Mouse (Mus musculus): ENCODE measurements around the gene Cxcl17. TPM values are rescaled to one million over a fixed set of nuclear protein-coding genes. Genes with fewer than 3 reads are reported as not detected.
"Not testable (repeated sequence)": the region's sequence is repeated elsewhere in the genome, so short reads cannot be mapped to it uniquely, and the experiment has no call there.

Gene Cxcl17
- total RNA-seq, 1 experiment, result 0.31 TPM

DNA sequence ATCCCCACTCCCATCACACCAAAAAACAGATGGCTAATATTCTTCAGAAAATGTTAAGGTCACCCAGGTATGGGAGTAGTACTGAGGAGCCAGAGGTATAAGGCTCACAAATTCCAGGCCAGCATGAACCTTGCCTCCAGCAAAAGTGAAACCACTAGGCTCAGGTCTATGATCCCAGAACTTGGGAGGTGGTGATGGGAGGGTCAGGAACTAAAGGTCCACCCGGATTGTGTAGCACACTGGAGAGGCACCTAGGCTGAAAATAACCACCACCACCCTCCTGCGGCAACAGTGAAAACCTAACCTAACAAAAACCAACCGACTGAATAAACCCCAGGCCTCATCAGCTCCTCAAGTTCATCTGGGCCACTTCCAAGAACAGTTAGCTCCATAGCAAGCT, 15.6 kb upstream of the Cxcl17 start:
- Histone ChIP-seq H3K4me1 (ENCODE audit: control insufficient read depth in 2 of 2, insufficient read depth in 2 of 2, low read length in 2 of 2, poor library complexity in 1 of 2) (peaks cover 15 to 21% of the 10 kb centered on the region in 2 experiments), H3K9ac (ENCODE audit: insufficient read depth, low read depth, low read length, poor library complexity, severe bottlenecking) (no peak overlapping the region), H3K36me3 (ENCODE audit: control insufficient read depth, insufficient read depth, low read length, poor library complexity, severe bottlenecking) (no peaks in the 10 kb centered on the region), H3K9me3 (ENCODE audit: control insufficient read depth, insufficient read depth, low read depth, low read length) (no peaks in the 10 kb centered on the region), H3K27ac (ENCODE audit: insufficient read depth, low read depth, low read length, poor library complexity, severe bottlenecking) (no peak overlapping the region), H3K4me3 (ENCODE audit: insufficient read depth in 1 of 2, low read depth in 1 of 2, low read length in 2 of 2, poor library complexity in 1 of 2, severe bottlenecking in 1 of 2) (no peak overlapping the region)
- no peak for DNase-seq (ENCODE audit: low read depth, low spot score)
- TF ChIP-seq ZNF384 (IDR thresholded peaks at IDR 0.05; ENCODE audit: low read depth, low read length) (no peak), HCFC1 (IDR thresholded peaks at IDR 0.05; ENCODE audit: borderline replicate concordance, insufficient read depth, low read length) (no peak), MAFK (IDR thresholded peaks at IDR 0.05; ENCODE audit: insufficient read depth, low read depth, low read length) (no peak), ZC3H11A (IDR thresholded peaks at IDR 0.05; ENCODE audit: borderline replicate concordance, low read depth, low read length) (no peak), CHD2 (IDR thresholded peaks at IDR 0.05; ENCODE audit: low read depth, low read length) (no peak)
- in situ Hi-C loops (cut with MboI; ENCODE audit: low sequenced_read_pairs in 2 of 2, unreplicated experiment in 2 of 2), result loop anchor here (5.0 to 10.0 kb wide), 2 partner anchors 54 to 166 kb away; no protein-coding TSS in a partner anchor

DNA sequence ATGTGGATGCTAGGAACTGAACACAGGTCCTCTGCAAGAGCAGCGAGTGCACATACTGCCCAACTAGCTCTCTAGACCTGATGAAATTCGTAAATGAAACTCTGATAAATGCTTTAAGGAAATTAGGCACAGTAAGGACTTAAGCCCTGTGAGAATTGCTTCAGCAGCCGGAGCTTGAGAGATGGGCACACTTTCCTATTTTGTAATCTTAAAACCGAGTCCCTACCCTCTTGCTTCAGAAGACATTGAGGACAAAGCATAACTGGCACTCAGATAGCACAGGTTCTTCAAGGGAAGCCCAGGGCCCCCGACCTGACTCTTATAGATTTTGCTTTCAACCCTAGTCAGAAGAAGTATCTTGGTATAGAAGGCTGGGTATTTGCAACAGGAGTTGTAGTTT, 14.5 kb upstream of the Cxcl17 start:
- Histone ChIP-seq H3K4me3 (ENCODE audit: insufficient read depth in 1 of 2, low read depth in 1 of 2, low read length in 2 of 2, poor library complexity in 1 of 2, severe bottlenecking in 1 of 2) (no peak overlapping the region), H3K9me3 (ENCODE audit: control insufficient read depth, insufficient read depth, low read depth, low read length) (no peaks in the 10 kb centered on the region), H3K27ac (ENCODE audit: insufficient read depth, low read depth, low read length, poor library complexity, severe bottlenecking) (no peak overlapping the region; the same call in 1 of the 2 replicates), H3K36me3 (ENCODE audit: control insufficient read depth, insufficient read depth, low read length, poor library complexity, severe bottlenecking) (no peaks in the 10 kb centered on the region), H3K4me1 (ENCODE audit: control insufficient read depth in 2 of 2, insufficient read depth in 2 of 2, low read length in 2 of 2, poor library complexity in 1 of 2) (peaks cover 9 to 15% of the 10 kb centered on the region in 2 experiments), H3K9ac (ENCODE audit: insufficient read depth, low read depth, low read length, poor library complexity, severe bottlenecking) (no peak overlapping the region)
- in situ Hi-C loops (cut with MboI; ENCODE audit: low sequenced_read_pairs in 2 of 2, unreplicated experiment in 2 of 2), result loop anchor here (5.0 to 10.0 kb wide), 2 partner anchors 55 to 168 kb away; no protein-coding TSS in a partner anchor
- DNase-seq (ENCODE audit: low read depth, low spot score), result no peak
- TF ChIP-seq ZC3H11A (IDR thresholded peaks at IDR 0.05; ENCODE audit: borderline replicate concordance, low read depth, low read length) (no peak), MAFK (IDR thresholded peaks at IDR 0.05; ENCODE audit: insufficient read depth, low read depth, low read length) (no peak), HCFC1 (IDR thresholded peaks at IDR 0.05; ENCODE audit: borderline replicate concordance, insufficient read depth, low read length) (no peak), ZNF384 (IDR thresholded peaks at IDR 0.05; ENCODE audit: low read depth, low read length) (no peak), CHD2 (IDR thresholded peaks at IDR 0.05; ENCODE audit: low read depth, low read length) (no peak)

DNA sequence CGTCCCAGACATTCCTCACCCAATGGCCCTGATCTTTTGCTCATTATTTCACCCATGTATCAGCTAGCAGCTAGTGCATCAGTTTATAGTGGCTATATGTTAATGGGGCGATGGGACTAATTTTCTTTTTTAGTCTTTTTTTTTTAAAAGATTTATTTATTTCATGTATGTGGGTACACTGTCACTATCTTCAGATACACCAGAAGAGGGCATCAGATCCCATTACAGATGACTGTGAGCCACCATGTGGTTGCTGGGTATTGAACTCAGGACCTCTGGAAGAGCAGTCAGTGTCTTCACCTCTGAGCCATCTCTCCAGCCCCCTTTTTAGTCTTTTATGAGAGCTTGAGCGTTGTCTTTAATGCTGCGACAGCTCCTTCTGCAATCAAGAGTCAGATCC, 13.7 kb upstream of the Cxcl17 start:
- DNase-seq (ENCODE audit: low read depth, low spot score); H3K27ac ChIP-seq (ENCODE audit: insufficient read depth, low read depth, low read length, poor library complexity, severe bottlenecking); H3K4me3 ChIP-seq (ENCODE audit: insufficient read depth in 1 of 2, low read depth in 1 of 2, low read length in 2 of 2, poor library complexity in 1 of 2, severe bottlenecking in 1 of 2); H3K9ac ChIP-seq (ENCODE audit: insufficient read depth, low read depth, low read length, poor library complexity, severe bottlenecking); H3K4me1 ChIP-seq (ENCODE audit: control insufficient read depth in 2 of 2, insufficient read depth in 2 of 2, low read length in 2 of 2, poor library complexity in 1 of 2); H3K9me3 ChIP-seq (ENCODE audit: control insufficient read depth, insufficient read depth, low read depth, low read length); H3K36me3 ChIP-seq (ENCODE audit: control insufficient read depth, insufficient read depth, low read length, poor library complexity, severe bottlenecking): not testable (repeated sequence)
- in situ Hi-C loops (cut with MboI; ENCODE audit: low sequenced_read_pairs in 2 of 2, unreplicated experiment in 2 of 2), result loop anchor here (5.0 to 10.0 kb wide), 2 partner anchors 56 to 168 kb away; no protein-coding TSS in a partner anchor

DNA sequence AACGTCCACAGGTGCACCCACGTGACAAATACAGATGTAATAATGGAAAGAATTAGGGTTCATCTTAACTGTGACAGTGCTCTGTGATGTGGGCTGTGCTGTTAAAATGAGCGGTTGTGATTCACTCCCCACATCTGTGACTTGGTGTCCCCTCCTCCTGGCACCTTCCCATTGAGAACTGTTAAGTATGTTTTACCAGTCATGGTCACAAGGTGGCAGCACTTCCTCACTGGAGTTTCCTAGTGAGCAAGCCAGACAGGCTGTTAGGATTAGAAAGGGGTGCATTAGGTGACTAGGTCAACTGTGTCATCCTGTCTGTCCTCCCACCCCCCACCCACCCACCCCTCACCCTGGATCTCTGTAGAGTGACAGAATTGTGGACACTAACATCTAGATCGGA, 11.7 kb upstream of the Cxcl17 start:
- no peaks in the 10 kb centered on the region for H3K9me3 ChIP-seq (ENCODE audit: control insufficient read depth, insufficient read depth, low read depth, low read length)
- TF ChIP-seq MAFK (IDR thresholded peaks at IDR 0.05; ENCODE audit: insufficient read depth, low read depth, low read length) (no peak), CHD2 (IDR thresholded peaks at IDR 0.05; ENCODE audit: low read depth, low read length) (no peak), ZC3H11A (IDR thresholded peaks at IDR 0.05; ENCODE audit: borderline replicate concordance, low read depth, low read length) (peak; percentile 97)
- H3K9ac ChIP-seq (ENCODE audit: insufficient read depth, low read depth, low read length, poor library complexity, severe bottlenecking), result no peak overlapping the region
- H3K36me3 ChIP-seq (ENCODE audit: control insufficient read depth, insufficient read depth, low read length, poor library complexity, severe bottlenecking), result no peaks in the 10 kb centered on the region
- H3K27ac ChIP-seq (ENCODE audit: insufficient read depth, low read depth, low read length, poor library complexity, severe bottlenecking), result no peak overlapping the region
- H3K4me3 ChIP-seq (ENCODE audit: insufficient read depth in 1 of 2, low read depth in 1 of 2, low read length in 2 of 2, poor library complexity in 1 of 2, severe bottlenecking in 1 of 2), result no peak overlapping the region
- H3K4me1 ChIP-seq (ENCODE audit: control insufficient read depth in 2 of 2, insufficient read depth in 2 of 2, low read length in 2 of 2, poor library complexity in 1 of 2), result peaks cover 0 to 2% of the 10 kb centered on the region in 2 experiments; a peak in 3 of 4 replicates
- in situ Hi-C loops (cut with MboI; ENCODE audit: low sequenced_read_pairs in 2 of 2, unreplicated experiment in 2 of 2), result loop anchor here (5.0 to 10.0 kb wide), 2 partner anchors 170 to 173 kb away; no protein-coding TSS in a partner anchor
- peak; percentile 93 for DNase-seq (ENCODE audit: low read depth, low spot score)

DNA sequence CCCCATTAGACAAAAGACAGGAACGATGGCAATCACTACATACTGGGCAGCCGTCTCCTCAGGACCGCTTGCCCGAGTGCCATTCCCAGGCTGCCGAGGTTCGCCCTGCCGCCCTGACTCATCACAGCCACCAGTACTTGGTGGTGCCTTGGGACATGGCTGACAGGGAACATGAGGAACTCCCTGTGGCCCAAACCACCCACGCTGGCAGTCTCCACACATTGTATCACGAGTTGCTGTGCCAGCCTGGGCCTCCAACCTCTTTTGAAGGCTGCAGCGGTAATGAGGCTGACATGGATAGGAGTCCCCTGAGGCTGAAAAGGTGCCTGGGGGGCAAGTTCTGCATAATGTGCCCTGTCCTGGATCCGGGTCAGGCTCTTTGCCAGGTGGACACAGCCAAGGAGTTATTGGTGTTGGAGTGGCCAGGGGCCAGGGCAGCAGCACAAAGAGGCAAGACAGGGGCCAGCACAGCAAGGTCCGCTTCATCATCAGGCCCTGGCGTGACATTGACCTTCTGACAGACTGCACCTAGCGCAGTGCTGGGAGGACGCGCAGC, 9.7 kb upstream of the Cxcl17 start:
- no peaks in the 10 kb centered on the region for H3K9me3 ChIP-seq (ENCODE audit: control insufficient read depth, insufficient read depth, low read depth, low read length)
- H3K4me1 ChIP-seq (ENCODE audit: control insufficient read depth in 2 of 2, insufficient read depth in 2 of 2, low read length in 2 of 2, poor library complexity in 1 of 2), result peaks cover 2% of the 10 kb centered on the region in 2 experiments; a peak in 3 of 4 replicates
- H3K4me3 ChIP-seq (ENCODE audit: insufficient read depth in 1 of 2, low read depth in 1 of 2, low read length in 2 of 2, poor library complexity in 1 of 2, severe bottlenecking in 1 of 2), result peak overlapping the region; percentile 31 to 58
- H3K36me3 ChIP-seq (ENCODE audit: control insufficient read depth, insufficient read depth, low read length, poor library complexity, severe bottlenecking), result no peaks in the 10 kb centered on the region
- no peak for TF ChIP-seq ZNF384 (IDR thresholded peaks at IDR 0.05; ENCODE audit: low read depth, low read length)
- TF ChIP-seq MAFK (IDR thresholded peaks at IDR 0.05; ENCODE audit: insufficient read depth, low read depth, low read length), result no peak
- no peak for TF ChIP-seq CHD2 (IDR thresholded peaks at IDR 0.05; ENCODE audit: low read depth, low read length)
- TF ChIP-seq HCFC1 (IDR thresholded peaks at IDR 0.05; ENCODE audit: borderline replicate concordance, insufficient read depth, low read length), result no peak
- no peak for TF ChIP-seq ZC3H11A (IDR thresholded peaks at IDR 0.05; ENCODE audit: borderline replicate concordance, low read depth, low read length)
- no peak for DNase-seq (ENCODE audit: low read depth, low spot score)
- no peak overlapping the region for H3K27ac ChIP-seq (ENCODE audit: insufficient read depth, low read depth, low read length, poor library complexity, severe bottlenecking)
- in situ Hi-C loops (cut with MboI; ENCODE audit: low sequenced_read_pairs in 2 of 2, unreplicated experiment in 2 of 2), result loop anchor here (5.0 to 10.0 kb wide), 2 partner anchors 172 to 175 kb away; no protein-coding TSS in a partner anchor
- H3K9ac ChIP-seq (ENCODE audit: insufficient read depth, low read depth, low read length, poor library complexity, severe bottlenecking), result peak overlapping the region; percentile 41

All from ES-E14 (cell line).